Mouse (Mus musculus) CH12.LX (cell line): ENCODE results near the gene Atg5. TPM values are rescaled to one million over a fixed set of nuclear protein-coding genes. Genes with fewer than 3 reads are reported as not detected.

ENCODE experiments used
- DNase-seq: peaks from one replicate; pipeline ENCODE4 v3.0.0-alpha.2; 2013; ENCODE audit errors: extremely low read depth
- H3K27ac ChIP-seq: 2 replicates; pipeline ENCODE4 v1.5.1; 2012; ENCODE audit warnings: low read depth, mild to moderate bottlenecking, control low read depth, moderate library complexity; ENCODE audit not compliant: insufficient read depth
- H3K27me3 ChIP-seq: replicated peaks from 2 replicates; pipeline ENCODE3; 2012; ENCODE audit warnings: inconsistent platforms
- H3K36me3 ChIP-seq, 2 experiments: replicated peaks in 1 of 2; 2 replicates each; pipeline versions ENCODE3 to v1.6.1; 2012; ENCODE audit warnings: inconsistent platforms in 1 of 2, low read length in 1 of 2, mild to moderate bottlenecking in 1 of 2, mixed read lengths in 1 of 2, moderate library complexity in 1 of 2; ENCODE audit not compliant: control insufficient read depth in 1 of 2, insufficient read depth in 1 of 2
- H3K4me1 ChIP-seq, 2 experiments: 2 replicates each; pipeline ENCODE4 v1.6.1; 2012; ENCODE audit warnings: inconsistent platforms in 1 of 2, moderate library complexity in 1 of 2; ENCODE audit not compliant: insufficient read depth in 2 of 2, control insufficient read depth in 1 of 2
- H3K4me2 ChIP-seq: 2 replicates; pipeline ENCODE4 v1.6.1; 2012; ENCODE audit warnings: low read depth, mild to moderate bottlenecking, control low read depth; ENCODE audit not compliant: poor library complexity, insufficient read depth, severe bottlenecking
- H3K4me3 ChIP-seq, 3 experiments: fragments of 150-350 bp in 1 of 3; sonication (generic) in 1 of 3; replicated peaks in 1 of 3; 2 replicates each; pipeline versions ENCODE3 to v1.5.1; 2011 to 2012; ENCODE audit warnings: low read depth in 2 of 3, low read length in 2 of 3, mild to moderate bottlenecking in 2 of 3, moderate library complexity in 2 of 3, control low read depth in 1 of 3, improper control_type of control experiment in 1 of 3, inconsistent platforms in 1 of 3, mixed read lengths in 1 of 3; ENCODE audit not compliant: poor library complexity in 1 of 3
- H3K79me2 ChIP-seq: replicated peaks from 2 replicates; pipeline ENCODE4 v1.6.1; 2012; ENCODE audit warnings: mild to moderate bottlenecking, moderate library complexity; ENCODE audit not compliant: control insufficient read depth, poor library complexity, insufficient read depth, severe bottlenecking; ENCODE audit errors: extremely low read depth
- H3K9ac ChIP-seq: 2 replicates; pipeline ENCODE4 v1.6.1; 2012; ENCODE audit warnings: low read depth, mild to moderate bottlenecking, control low read depth, moderate library complexity; ENCODE audit not compliant: insufficient read depth
- H3K9me3 ChIP-seq: replicated peaks from 2 replicates; pipeline ENCODE3; 2012; ENCODE audit warnings: low read length, inconsistent platforms, mixed read lengths
- BHLHE40 ChIP-seq: IDR thresholded peaks from 2 replicates; pipeline ENCODE4 v1.6.1; 2011; ENCODE audit warnings: mild to moderate bottlenecking, low read depth, low read length, improper control_type of control experiment
- CHD1 ChIP-seq: IDR thresholded peaks from 2 replicates; pipeline ENCODE4 v1.6.1; 2012; ENCODE audit warnings: low read depth, low read length, improper control_type of control experiment, inconsistent platforms
- CHD2 ChIP-seq: IDR thresholded peaks from 2 replicates; pipeline ENCODE4 v1.6.1; 2011; ENCODE audit warnings: low read length, improper control_type of control experiment
- CTCF ChIP-seq, 2 experiments: IDR thresholded peaks in 1 of 2; conservative IDR thresholded peaks in 1 of 2; 2 replicates each; pipeline ENCODE4 v1.5.1; 2011 to 2012; ENCODE audit warnings: low read depth in 2 of 2, low read length in 2 of 2, improper control_type of control experiment in 1 of 2, inconsistent platforms in 1 of 2, mild to moderate bottlenecking in 1 of 2, moderate library complexity in 1 of 2
- E2F4 ChIP-seq: IDR thresholded peaks from 2 replicates; pipeline ENCODE4 v1.6.1; 2011; ENCODE audit warnings: low read depth, low read length, improper control_type of control experiment; ENCODE audit not compliant: insufficient replicate concordance
- EP300 ChIP-seq: IDR thresholded peaks from 2 replicates; pipeline ENCODE4 v1.6.1; 2011; ENCODE audit warnings: low read length, improper control_type of control experiment
- ETS1 ChIP-seq: conservative IDR thresholded peaks from 2 replicates; pipeline ENCODE4 v1.6.1; 2012; ENCODE audit warnings: low read depth, mild to moderate bottlenecking, inconsistent platforms, low read length, improper control_type of control experiment, moderate library complexity
- GABPA ChIP-seq: IDR thresholded peaks from 2 replicates; pipeline ENCODE4 v1.6.1; 2012; ENCODE audit warnings: low read depth, low read length, improper control_type of control experiment, inconsistent platforms; ENCODE audit not compliant: insufficient replicate concordance
- HCFC1 ChIP-seq: IDR thresholded peaks from 2 replicates; pipeline ENCODE4 v1.6.1; 2012; ENCODE audit warnings: low read depth, mild to moderate bottlenecking, inconsistent platforms, low read length, improper control_type of control experiment
- IRF4 ChIP-seq: IDR thresholded peaks from 2 replicates; pipeline ENCODE4 v1.6.1; 2014; ENCODE audit warnings: low read depth, mild to moderate bottlenecking, inconsistent platforms, low read length, improper control_type of control experiment
- JUN ChIP-seq: IDR thresholded peaks from 2 replicates; pipeline ENCODE4 v1.6.1; 2011; ENCODE audit warnings: low read depth, mild to moderate bottlenecking, low read length, improper control_type of control experiment, moderate library complexity; ENCODE audit not compliant: insufficient read depth
- JUND ChIP-seq: conservative IDR thresholded peaks from 2 replicates; pipeline ENCODE4 v1.6.1; 2011; ENCODE audit warnings: low read depth, low read length, improper control_type of control experiment
- KAT2A ChIP-seq: IDR thresholded peaks from 2 replicates; pipeline ENCODE4 v1.6.1; 2012; ENCODE audit warnings: low read length, improper control_type of control experiment, inconsistent platforms; ENCODE audit not compliant: insufficient replicate concordance
- MAFK ChIP-seq: IDR thresholded peaks from 2 replicates; pipeline ENCODE4 v1.6.1; 2011; ENCODE audit warnings: low read length, improper control_type of control experiment; ENCODE audit not compliant: insufficient replicate concordance
- MAX ChIP-seq: IDR thresholded peaks from 2 replicates; pipeline ENCODE4 v1.6.1; 2011; ENCODE audit warnings: low read length, improper control_type of control experiment
- MAZ ChIP-seq: IDR thresholded peaks from 2 replicates; pipeline ENCODE4 v1.6.1; 2012; ENCODE audit warnings: low read depth, mild to moderate bottlenecking, inconsistent platforms, low read length, improper control_type of control experiment, moderate library complexity
- MEF2A ChIP-seq: IDR thresholded peaks from 2 replicates; pipeline ENCODE4 v1.6.1; 2014; ENCODE audit warnings: low read depth, mild to moderate bottlenecking, inconsistent platforms, low read length, improper control_type of control experiment, borderline replicate concordance
- MXI1 ChIP-seq: IDR thresholded peaks from 2 replicates; pipeline ENCODE4 v1.6.1; 2011; ENCODE audit warnings: mild to moderate bottlenecking, low read depth, low read length, improper control_type of control experiment
- MYC ChIP-seq: IDR thresholded peaks from 2 replicates; pipeline ENCODE4 v1.6.1; 2011; ENCODE audit warnings: low read depth, mild to moderate bottlenecking, improper control_type of control experiment, low read length
- PAX5 ChIP-seq: IDR thresholded peaks from 2 replicates; pipeline ENCODE4 v1.6.1; 2012; ENCODE audit warnings: low read length, inconsistent platforms, mixed read lengths
- POLR2A ChIP-seq: IDR thresholded peaks from 2 replicates; pipeline ENCODE4 v1.6.1; 2011; ENCODE audit warnings: low read depth, mild to moderate bottlenecking, improper control_type of control experiment, low read length
- RCOR1 ChIP-seq: conservative IDR thresholded peaks from 2 replicates; pipeline ENCODE4 v1.6.1; 2012; ENCODE audit warnings: low read depth, mild to moderate bottlenecking, inconsistent platforms, low read length, improper control_type of control experiment
- SIN3A ChIP-seq: IDR thresholded peaks from 2 replicates; pipeline ENCODE4 v1.6.1; 2012; ENCODE audit warnings: low read length, improper control_type of control experiment, inconsistent platforms
- SMC3 ChIP-seq: IDR thresholded peaks from 2 replicates; pipeline ENCODE4 v1.6.1; 2011; ENCODE audit warnings: low read depth, low read length, improper control_type of control experiment
- TBP ChIP-seq: conservative IDR thresholded peaks from 2 replicates; pipeline ENCODE4 v1.6.1; 2011; ENCODE audit warnings: low read depth, low read length, improper control_type of control experiment
- TCF12 ChIP-seq: IDR thresholded peaks from 2 replicates; pipeline ENCODE4 v1.6.1; 2014; ENCODE audit warnings: low read depth, mild to moderate bottlenecking, inconsistent platforms, low read length, improper control_type of control experiment
- UBTF ChIP-seq: IDR thresholded peaks from 2 replicates; pipeline ENCODE4 v1.6.1; 2012; ENCODE audit warnings: low read depth, mild to moderate bottlenecking, inconsistent platforms, low read length, improper control_type of control experiment, moderate library complexity
- USF1 ChIP-seq: IDR thresholded peaks from 2 replicates; pipeline ENCODE4 v1.6.1; 2014; ENCODE audit warnings: low read depth, mild to moderate bottlenecking, inconsistent platforms, low read length, improper control_type of control experiment
- USF2 ChIP-seq: conservative IDR thresholded peaks from 2 replicates; pipeline ENCODE4 v1.6.1; 2011; ENCODE audit warnings: low read depth, low read length, improper control_type of control experiment
- ZC3H11A ChIP-seq: IDR thresholded peaks from 2 replicates; pipeline ENCODE4 v1.6.1; 2012; ENCODE audit warnings: low read depth, mild to moderate bottlenecking, inconsistent platforms, low read length, improper control_type of control experiment
- ZNF384 ChIP-seq: IDR thresholded peaks from 2 replicates; pipeline ENCODE4 v1.6.1; 2012; ENCODE audit warnings: low read depth, low read length, improper control_type of control experiment, inconsistent platforms
- dilution Hi-C: fragments of 300-500 bp; cut with MboI; formaldehyde crosslinking; loops from 2 replicates; pipeline ENCODE4 v1.14.3; 2020; ENCODE audit warnings: low sequenced_read_pairs; ENCODE audit not compliant: extremely low pct_unique_long_range_greater_than_20kb, extremely low pct_ligation_motif_present
- in situ Hi-C: fragments of 300-500 bp; cut with MboI; formaldehyde crosslinking; loops from 3 replicates; pipeline ENCODE4 v1.14.3; 2019; ENCODE audit warnings: low sequenced_read_pairs, low pct_ligation_motif_present, low pct_unique_long_range_greater_than_20kb, mixed read lengths
- polyA plus RNA-seq: library from polyadenylated mRNA; unstranded; fragments of >175 nt; gene quantifications from 2 replicates; pipeline ENCODE4 v1.2.1, GENCODE M21; 2012; ENCODE audit warnings: low read depth; ENCODE audit not compliant: insufficient read length
- total RNA-seq, 2 experiments: library from RNA; depleted of rRNA; stranded (reverse); fragments of 300-350 nt in 1 of 2; fragments of >200 nt in 1 of 2; gene quantifications; 2 replicates each; pipeline ENCODE4 v1.2.3; 2012 to 2014

Atg5 gene
- total and polyA plus RNA-seq, 3 experiments, result 15.6 to 47.5 (median 34.7) TPM

GRCm38 (mm10) chr10:44378403-44378802 lies 110.2 kb downstream of the Atg5 start:
- Histone ChIP-seq H3K36me3 (no peaks in the 10 kb centered on the region), H3K79me2 (no peaks in the 10 kb centered on the region), H3K9ac (peak overlapping the region; percentile 63), H3K9me3 (no peaks in the 10 kb centered on the region), H3K4me3 (no peak overlapping the region), H3K4me2 (peak overlapping the region; percentile 73), H3K27ac (peak overlapping the region; percentile 38; the same call in 1 of the 2 replicates), H3K4me1 (peaks cover 25 to 73% of the 10 kb centered on the region in 2 experiments), H3K27me3 (no peaks in the 10 kb centered on the region)
- dilution Hi-C loops, result no loop called here
- TF ChIP-seq USF1 (peak; percentile 83), MAX (peak; percentile 79), GABPA (no peak), TBP (no peak), CHD2 (0 out of 2 replicates have a peak, but pooled peaks have one; percentile 27), IRF4 (peak; percentile 40; the same call in 1 of the 2 replicates), USF2 (peak; percentile 69), BHLHE40 (peak; percentile 98), EP300 (0 out of 2 replicates have a peak, but pooled peaks have one; percentile 14), TCF12 (peak; percentile 39; the same call in 1 of the 2 replicates), JUN (no peak), ETS1 (peak; percentile 51; the same call in 1 of the 2 replicates), KAT2A (no peak), CHD1 (peak; percentile 77; the same call in 1 of the 2 replicates), MYC (peak; percentile 41; the same call in 1 of the 2 replicates), MXI1 (peak; percentile 72)
- in situ Hi-C loops, result loop anchor here (5.0 kb wide), 2 partner anchors 41 to 69 kb away; no protein-coding TSS in a partner anchor
- no peak for DNase-seq

DNA sequence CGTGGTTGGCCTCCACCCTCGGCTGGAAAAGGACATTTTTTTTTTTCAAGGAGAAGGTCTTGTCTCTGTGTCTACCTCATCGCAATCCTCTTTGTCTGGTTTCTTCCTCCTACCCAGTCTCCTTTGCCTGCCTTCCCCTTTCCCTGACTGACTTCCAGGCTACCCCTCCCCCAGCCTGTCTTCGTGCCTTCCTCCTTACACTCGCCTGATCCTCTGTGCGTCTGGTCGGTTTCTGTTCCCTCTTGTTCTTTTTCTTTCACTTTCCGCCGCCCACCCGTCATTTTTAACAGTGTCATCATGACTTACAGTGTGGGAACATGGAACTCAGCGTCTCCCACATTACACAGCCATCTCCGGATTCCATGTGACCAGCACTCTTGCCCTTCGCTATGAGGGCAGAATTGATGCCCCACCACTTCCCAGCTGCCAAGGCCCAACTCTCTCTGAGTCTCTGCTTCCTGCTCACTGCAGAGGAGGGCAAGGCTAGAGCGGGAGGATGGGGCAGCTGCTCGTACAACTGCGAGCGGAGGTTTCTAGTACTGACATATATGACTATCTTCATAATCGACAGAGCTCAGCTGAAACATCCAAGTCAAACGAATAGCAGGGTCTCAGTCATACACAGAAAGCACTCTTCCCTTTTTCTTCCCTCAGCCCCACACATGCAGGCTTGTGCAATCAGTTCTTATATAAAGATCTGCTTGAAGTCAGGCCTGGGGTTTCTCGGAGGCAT lies 112.5 kb downstream of the Atg5 start:
- DNase-seq, result peak; percentile 91
- TF ChIP-seq PAX5, result no peak
- peak; percentile 40; the same call in 1 of the 2 replicates for TF ChIP-seq TBP
- TF ChIP-seq CTCF (conservative IDR thresholded peaks at IDR 0.05 in 1 of 2, IDR thresholded peaks at IDR 0.05 in 1 of 2; ENCODE audit: low read depth in 2 of 2, low read length in 2 of 2), result no peak
- TF ChIP-seq ZNF384, result peak; percentile 82
- TF ChIP-seq TCF12, result peak; percentile 75
- TF ChIP-seq E2F4, result no peak
- peak; percentile 90 for TF ChIP-seq SIN3A
- TF ChIP-seq ZC3H11A, result no peak
- 0 out of 2 replicates have a peak, but pooled peaks have one; percentile 43 for TF ChIP-seq UBTF
- peak; percentile 91 for TF ChIP-seq ETS1
- TF ChIP-seq MEF2A, result peak; percentile 22
- peak; percentile 94 for TF ChIP-seq CHD2
- no peak; the same call in 1 of the 2 replicates for TF ChIP-seq HCFC1
- 0 out of 2 replicates have a peak, but pooled peaks have one; percentile 21 for TF ChIP-seq MAZ
- peak; percentile 80 for TF ChIP-seq MAFK
- no peak for TF ChIP-seq KAT2A
- TF ChIP-seq EP300, result peak; percentile 76
- peak; percentile 95 for TF ChIP-seq RCOR1
- no peak for TF ChIP-seq GABPA
- peak; percentile 32; the same call in 1 of the 2 replicates for TF ChIP-seq JUND
- TF ChIP-seq SMC3, result peak; percentile 42
- TF ChIP-seq POLR2A, result peak; percentile 59

More for the DNA sequence above, 112.5 kb downstream of the Atg5 start:
- Histone ChIP-seq H3K79me2 (no peaks in the 10 kb centered on the region), H3K4me1 (peaks cover 23 to 70% of the 10 kb centered on the region in 2 experiments), H3K36me3 (no peaks in the 10 kb centered on the region), H3K27ac (peak overlapping the region; percentile 99), H3K27me3 (no peaks in the 10 kb centered on the region), H3K4me3 (peak overlapping the region; percentile 15 to 53 (median 53)), H3K9me3 (no peaks in the 10 kb centered on the region), H3K4me2 (peak overlapping the region; percentile 87), H3K9ac (peak overlapping the region; percentile 86)
- dilution Hi-C loops (no loop called here), in situ Hi-C loops (no loop called here)
